Mouse (Mus musculus) urinary bladder, postnatal 4 days (tissue): ENCODE results near the gene Gpr68.

Experiments used
- DNase-seq, 2 experiments: peaks; one replicate each; pipeline ENCODE4 v3.0.0; 2021 to 2022; ENCODE audit warnings: low spot score in 2 of 2

Gene Gpr68

DNA sequence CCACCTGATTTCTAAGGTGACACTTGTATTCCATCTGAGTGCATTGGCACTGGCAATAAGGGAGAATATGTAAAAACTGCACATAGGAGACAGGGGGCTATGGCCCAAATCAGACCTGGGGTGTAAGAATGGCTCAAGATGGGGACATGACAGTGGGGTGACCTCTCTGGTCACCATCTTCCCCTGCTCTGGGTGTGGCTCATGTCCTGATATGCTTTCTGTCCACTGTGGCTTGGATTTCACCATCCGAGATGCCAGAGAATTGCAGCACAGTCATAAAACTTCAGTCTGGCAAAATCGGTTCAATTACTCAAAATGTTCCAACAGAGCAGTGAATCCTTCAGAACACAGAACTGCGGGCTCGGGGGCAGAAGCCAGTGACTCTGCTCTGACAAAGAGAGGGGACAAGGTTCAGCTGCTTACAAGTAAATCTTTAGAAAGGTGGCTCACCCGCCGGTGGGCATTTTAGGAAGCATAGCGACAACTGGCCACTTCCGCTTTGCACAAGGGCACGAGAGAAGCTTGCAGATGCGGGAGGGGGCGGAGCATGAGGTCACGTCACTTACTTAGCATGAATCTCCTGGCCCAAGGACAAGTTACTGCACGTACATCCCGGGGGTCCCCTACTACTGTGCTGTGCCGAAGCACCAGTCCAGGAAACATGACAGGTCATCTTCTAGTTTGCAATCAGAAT, 16.8 kb upstream of the Gpr68 start:
- DNase-seq: no peak

DNA sequence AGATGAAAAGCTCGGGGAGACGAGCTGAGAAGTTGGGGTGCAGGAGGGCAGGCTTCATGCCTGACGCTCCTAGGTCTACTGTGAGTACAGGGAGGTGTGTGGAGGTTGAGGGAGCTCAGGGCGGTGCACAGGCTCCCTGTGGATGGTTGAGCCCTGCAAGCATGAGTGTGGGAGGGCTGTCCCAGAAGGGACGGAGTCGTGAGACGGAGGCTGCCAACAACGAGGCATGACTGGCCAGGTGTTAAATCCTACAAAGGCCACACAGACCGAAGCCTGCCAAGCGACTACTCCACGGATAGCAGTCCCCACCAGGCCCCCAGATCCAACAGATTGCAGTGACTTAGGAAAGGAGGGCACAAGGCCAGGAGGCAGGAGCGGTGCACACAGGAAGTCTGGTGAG, 2.7 kb upstream of the Gpr68 start:
- DNase-seq: no peak

DNA sequence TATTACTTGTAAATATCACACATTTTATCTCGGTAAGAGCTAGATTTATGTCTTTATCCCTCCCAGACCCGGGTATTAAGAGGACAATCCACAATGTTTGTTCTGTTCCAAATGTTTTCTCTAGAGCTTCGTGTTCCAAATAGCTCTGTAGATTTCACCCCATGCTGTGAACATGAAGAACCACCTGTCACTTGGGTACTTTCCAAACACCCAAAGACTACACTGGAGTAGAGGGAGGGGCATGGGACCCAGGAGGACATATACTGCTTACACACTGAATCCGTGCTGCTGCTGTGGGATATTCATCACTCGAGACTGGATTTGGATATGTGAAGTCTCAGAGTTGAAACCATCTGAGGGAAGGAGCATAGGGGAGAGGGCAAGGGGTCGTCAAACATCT, 1.8 kb upstream of the Gpr68 start:
- DNase-seq: no peak

DNA sequence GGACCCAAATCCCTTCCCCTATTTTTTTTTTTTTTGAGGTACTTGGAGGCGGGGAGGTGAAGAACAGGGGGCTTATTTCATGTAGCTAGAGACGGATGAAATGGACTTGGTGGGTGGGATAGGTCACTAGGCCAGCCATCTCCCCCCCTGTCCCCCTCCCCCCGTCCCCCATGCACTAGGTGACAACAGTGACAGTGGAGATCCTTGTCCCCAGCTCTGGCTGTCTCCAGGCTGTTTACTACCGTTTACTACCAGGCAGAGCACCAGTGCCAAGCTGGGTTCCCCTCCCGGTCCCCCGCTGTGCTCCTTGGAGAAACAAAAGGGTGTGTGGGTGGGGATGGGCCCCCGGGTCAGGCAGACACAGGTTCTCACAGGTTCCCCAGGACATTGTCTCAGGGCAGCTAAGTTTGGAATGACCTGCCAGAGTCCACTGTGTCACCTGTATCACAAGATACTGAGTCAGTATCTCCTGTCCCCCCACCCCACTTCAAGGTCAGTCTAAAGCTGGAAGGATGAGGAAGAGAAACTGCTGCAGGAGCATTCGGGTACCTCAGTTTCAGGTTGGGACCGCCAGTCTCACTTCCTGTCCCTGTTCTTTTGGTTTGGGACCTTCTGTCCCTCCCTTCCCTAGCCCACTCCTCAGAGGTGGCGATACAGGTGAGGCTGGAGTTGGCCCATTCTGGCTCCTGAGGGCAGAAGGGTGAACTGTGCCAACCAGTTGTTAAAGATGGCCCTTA, 468 bp upstream of the Gpr68 start:
- no peak for DNase-seq

DNA sequence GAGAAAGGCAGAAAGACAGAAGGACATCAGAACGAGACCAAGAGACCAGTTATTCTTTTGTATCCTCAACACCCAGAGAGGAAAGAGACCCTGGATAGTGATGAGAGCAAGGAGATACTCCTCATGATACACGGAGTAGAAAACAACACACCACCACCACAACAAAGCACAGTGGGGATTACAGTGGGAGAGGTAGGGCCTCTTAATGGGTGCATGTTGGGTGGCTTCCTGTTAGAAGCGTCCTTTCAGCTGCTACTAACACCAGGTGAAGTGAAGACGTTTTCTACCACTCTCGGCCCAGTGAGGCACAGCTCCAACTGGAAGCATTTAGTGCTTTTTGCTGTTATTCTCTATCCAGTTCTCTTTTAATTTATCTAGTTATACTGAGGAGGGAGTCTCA, 1.1 kb downstream of the Gpr68 start:
- no peak for DNase-seq

DNA sequence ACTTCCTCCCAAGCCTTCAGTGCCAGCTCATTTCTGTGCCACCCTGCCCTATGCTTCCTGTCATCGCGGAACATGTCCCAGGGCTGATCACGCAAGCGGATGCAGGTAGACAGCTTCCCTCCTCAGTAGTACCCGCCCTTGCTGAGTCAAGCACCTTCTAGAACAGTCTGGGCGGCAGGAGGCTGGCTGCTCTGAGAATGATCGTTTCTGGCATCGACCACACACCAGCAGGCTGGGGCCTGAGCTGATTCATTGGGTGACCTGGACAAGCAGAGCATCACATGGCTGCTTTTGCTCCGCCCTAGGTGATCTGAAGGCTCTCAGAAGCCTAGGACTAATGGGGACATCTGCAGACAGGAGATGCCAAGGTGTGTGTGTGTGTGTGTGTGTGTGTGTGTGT, 4.2 kb downstream of the Gpr68 start:
- DNase-seq: no peak

DNA sequence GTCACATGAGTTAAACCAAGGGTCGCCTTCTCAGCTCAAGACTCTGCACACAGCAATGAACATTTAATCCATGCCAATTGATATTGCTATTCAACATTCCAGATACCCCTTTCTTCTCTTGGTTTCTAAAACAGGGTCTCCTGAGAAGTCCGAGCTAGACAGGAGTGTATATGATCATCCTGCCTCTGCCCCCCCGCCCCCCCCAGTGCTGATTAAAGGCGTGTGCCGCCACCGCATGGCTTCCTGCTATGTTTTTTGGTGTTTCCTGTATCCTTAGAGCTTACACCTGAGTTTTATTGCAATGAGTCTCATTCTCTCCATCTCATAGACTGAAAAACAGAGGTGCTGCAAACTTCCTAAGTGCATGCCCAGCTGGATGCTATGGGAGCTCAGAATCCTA, 6.6 kb downstream of the Gpr68 start:
- no peak for DNase-seq

GRCm38 (mm10) chr12:100900901-100901300, 7.1 kb downstream of the Gpr68 start:
- DNase-seq: no peak

DNA sequence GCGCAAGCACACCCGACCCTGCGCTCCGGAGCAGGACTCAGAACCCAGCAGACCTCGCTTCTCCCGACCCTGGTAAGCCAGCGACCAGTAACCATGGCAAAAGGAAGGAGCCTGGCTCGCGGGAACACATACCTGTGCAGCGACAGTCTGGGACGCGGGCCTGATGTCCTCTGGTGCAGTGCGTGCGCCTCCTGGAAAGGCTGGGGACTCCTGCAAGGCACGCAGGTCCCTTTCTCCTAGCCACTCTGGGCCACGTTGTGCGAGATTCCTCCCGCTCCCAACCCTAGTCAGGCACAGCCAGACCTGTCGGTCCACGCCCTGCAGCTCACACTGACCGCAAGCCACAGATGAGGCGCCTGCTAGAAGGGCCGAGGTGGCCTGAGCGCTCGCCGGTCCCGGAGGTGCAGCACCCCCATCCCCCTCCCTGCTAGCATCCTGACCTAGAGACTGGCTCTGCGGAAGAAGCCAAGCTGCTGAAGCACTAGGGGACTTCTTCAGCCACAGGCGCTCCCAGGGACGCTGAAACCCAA, 8.8 kb downstream of the Gpr68 start:
- no peak for DNase-seq

DNA sequence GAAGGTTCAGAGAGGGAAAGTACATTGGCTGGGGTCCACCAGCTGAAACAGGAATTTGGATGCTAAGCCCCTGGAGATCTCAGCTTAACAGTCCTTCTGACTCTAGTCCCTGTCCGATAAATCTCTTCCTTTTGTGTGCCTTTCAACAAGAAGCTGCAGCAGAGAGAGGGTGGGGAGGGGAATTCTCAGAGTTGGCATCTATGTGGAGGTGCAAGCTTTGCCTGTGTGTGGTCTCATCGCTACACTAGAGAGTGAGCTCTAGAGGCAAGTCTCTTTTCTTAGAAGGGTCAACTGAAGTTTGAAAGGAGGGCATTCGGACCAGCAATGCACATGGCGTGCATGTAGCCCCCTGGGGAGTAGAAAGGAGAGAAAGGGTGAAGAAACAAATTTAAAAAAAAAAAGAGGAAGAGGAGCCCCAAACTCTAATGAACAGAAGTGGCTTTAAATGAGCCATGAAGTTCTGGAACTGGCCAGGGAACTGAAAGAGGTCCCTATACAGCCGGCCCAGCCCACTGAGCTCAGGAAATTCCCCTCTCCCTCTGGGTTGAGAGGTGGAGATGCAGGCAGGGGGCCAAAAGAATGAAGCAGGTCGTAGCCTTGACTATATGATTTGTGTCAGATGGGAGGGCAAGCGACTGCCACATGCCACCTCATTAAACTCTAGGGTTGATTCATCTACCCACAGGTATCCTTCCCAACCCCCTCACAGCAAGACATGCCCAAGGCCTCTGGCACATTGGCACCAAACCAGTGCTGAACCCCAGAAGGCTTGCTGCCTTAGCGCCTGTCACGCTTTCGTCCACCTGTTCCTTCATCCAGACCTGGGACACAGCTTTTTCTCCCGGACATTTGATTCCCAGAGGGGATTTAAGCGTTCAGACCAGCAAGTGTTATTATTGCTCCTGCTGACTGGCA, 10.0 kb downstream of the Gpr68 start:
- no peak for DNase-seq

DNA sequence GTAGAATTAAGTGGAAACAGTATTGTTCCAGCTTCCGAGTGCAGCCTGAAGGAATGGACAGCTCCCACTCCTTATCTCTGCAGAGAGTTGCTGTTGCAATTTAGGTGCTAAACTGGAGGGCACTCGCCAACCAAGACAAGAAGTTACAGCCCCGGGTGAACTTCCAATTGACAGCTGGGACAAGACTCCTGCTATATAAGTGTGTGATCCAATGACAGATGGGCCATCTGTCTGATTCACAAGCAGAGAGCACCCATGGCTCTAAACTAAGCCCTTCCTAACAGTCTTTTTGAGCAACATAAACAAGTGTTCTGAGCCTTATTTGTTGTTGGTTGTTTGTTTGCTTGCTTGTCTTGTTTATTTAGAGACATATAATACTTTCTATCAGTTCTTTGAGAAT, 11.3 kb downstream of the Gpr68 start:
- no peak for DNase-seq

DNA sequence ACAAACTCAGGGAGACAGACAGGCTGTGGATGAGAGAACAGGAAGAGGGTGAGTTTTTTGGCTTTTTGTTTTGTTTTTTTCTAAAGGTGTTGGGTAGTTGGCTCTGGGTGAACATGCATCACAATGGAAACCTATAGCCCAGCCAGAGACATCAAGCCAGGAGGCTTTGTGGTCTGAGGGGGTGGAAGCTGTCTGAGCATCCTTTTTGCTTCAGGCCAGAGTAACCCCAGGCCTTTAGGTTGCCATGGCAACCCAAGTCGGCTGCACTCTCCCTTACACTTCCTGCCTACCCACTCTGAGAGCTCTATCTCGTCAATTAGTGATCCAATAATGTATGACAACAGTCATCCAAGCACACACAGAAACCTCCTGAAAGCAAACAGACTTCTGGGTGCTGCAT, 12.5 kb downstream of the Gpr68 start:
- DNase-seq: no peak

GRCm38 (mm10) chr12:100890548-100890947, 17.4 kb downstream of the Gpr68 start:
- DNase-seq: no peak

GRCm38 (mm10) chr12:100887801-100888258, 20.2 kb downstream of the Gpr68 start:
- DNase-seq: peak in 1 of 2 experiments; percentile 55

- no peak for DNase-seq
Observed at GRCm38 (mm10) chr12:100886877-100887276, 21.1 kb downstream of the Gpr68 start.

GRCm38 (mm10) chr12:100885585-100885984, 22.4 kb downstream of the Gpr68 start:
- DNase-seq: no peak

DNA sequence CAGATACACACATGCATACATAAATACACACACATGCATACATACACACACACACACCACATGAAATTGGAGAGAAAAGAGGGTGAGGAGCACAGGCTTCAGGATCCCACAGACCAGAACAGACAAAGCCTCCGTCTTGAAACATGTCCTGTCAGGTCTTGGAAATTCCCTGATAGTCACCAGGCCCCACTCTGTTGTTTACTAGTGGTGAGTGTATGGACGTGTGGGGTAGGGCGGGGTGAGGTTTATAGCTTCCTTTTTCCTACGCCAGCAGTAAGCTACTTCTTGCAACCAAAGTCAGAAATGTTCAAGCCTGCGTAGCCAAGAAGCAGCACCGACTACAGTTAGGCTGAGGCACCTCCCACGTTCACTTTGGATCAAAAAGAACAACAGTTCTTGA, 24.8 kb downstream of the Gpr68 start:
- DNase-seq: no peak

DNA sequence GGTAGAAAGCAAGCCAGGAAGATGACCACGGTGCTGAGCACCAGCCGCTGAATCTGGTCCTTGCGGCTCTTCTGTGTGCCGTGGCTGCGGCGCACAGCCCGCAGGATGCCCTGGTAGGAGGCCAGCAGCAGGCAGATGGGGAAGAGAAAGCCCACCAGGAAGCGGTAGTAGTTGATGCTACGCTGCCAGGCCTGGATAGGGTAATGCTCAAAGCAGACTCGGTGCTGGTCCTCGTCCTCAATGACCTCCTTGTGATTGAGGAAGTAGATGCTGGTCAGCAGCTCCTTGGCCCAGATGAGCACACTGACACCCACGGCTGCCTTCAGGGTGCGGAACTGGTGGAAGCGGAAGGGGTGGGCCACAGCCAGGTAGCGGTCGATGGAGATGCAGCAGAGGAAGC, 29.4 kb downstream of the Gpr68 start:
- no peak for DNase-seq

- DNase-seq: no peak
Observed at GRCm38 (mm10) chr12:100877936-100878335, 30.1 kb downstream of the Gpr68 start.

GRCm38 (mm10) chr12:100875960-100876359, 32.0 kb downstream of the Gpr68 start:
- DNase-seq: no peak

DNA sequence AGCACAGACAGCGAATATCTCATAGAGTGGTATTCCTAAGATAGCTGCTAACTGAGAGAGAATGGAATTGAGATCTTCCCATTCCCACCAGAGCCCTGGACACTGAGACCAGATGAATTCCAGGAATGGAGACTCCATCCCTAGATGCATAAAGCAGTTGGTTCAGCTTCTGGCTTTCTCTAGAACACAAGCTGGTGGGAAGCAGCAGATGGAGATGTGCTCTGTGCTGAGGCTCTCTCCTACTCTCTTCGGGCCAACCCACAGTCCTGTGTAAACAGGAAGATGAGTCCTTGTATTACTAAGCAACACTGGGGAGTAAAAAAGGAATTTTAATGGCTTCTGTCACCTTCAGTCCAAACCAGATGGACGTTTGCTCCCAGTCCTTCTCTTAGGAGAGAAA, 32.4 kb downstream of the Gpr68 start:
- DNase-seq: no peak

DNA sequence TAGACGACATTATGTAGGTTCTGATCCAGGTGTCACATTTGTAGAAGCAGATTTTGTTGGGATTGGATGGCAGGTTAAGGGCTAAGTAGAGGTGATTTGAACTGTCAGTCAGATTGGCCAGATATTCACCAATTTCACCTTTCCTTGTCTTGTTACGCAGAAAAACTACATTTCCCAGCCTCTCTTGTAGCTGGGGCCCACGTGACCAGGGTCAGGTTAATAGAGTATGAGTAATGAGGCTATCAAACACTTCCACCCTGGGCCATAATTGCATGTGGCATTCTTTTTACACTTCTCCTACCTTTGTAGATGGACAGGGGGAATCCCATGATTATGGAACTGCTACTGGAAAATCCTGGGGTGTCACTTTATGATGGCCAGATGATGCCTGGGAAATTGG, 34.4 kb downstream of the Gpr68 start:
- no peak for DNase-seq
